Mouse (Mus musculus) spleen, postnatal 0 days (tissue): ENCODE measurements around the gene Ipo5. TPM values are rescaled to one million over a fixed set of nuclear protein-coding genes. Genes with fewer than 3 reads are reported as not detected.

Source experiments
- polyA plus RNA-seq: library from polyadenylated mRNA; unstranded; fragments of >200 nt; fragmentation: Nextera tagmentation; extraction: Ambion mirVana; gene quantifications from 2 replicates; pipeline ENCODE4 v1.2.1, GENCODE M21; 2015

The Ipo5 gene
- 38.5 and 39.3 TPM in 2 replicates for polyA plus RNA-seq

GRCm38 (mm10) chr14:120910733-120911324, at the start of gene Ipo5:
Ipo5 (plus strand) TSS chr14:120911224.

Other genes starting within 250 kb of the Ipo5 start
- gene Farp1, start 124.0 kb downstream of the Ipo5 start, polyA plus RNA-seq: 2.6 and 3.7 TPM in 2 replicates